9 mouse cellular contexts compared by ENCODE assay signal in the genomic region with DNA sequence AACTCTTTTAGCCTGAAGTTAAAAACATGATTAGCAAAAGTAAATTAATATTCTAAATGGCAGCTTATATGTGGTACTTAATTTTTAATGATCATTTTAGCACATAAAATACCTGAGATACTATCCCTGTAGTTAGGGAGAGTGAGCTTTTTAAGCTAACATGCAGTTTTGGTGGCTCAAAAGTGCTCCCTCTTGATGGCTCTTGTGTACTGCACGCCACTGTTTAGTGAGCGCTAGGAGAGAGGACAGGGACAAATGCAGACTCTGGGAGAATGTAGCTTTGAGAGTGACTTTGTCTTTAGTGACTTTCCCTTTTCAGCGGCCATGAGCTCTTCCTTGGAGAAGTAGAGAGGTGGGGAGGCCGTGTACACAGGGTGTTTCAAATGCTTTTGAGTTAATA.
A peak's percentile ranks its signal among the peaks of the same experiment; 100 is the strongest.
DNase-seq lines count a peak whose midpoint lies in the region; ATAC-seq and TF ChIP-seq lines count a peak whose summit lies in the region.
"Had no signal": no experiment of that assay in that cellular context is flagged by ENCODE, and none has a peak within 500 bp of the region (broad histone marks: within the 10 kb centered on the region; RNA-seq: fewer than 3 reads in every experiment).

No protein-coding gene starts in this region.

- H3K27ac ChIP-seq in cerebellum, adult 2 months (ENCODE audit: insufficient read depth, low read length), result no peak overlapping the region
- H3K27ac ChIP-seq in lung, embryonic 15.5 days, result no peak overlapping the region
- no peak overlapping the region for H3K27ac ChIP-seq in hindbrain, embryonic 16.5 days (ENCODE audit: low read depth, low read length)
- H3K27ac ChIP-seq: embryonic facial prominence, embryonic 13.5 days had no signal

- no peaks in the 10 kb centered on the region for H3K4me1 ChIP-seq in cerebellum, adult 2 months (ENCODE audit: control insufficient read depth, insufficient read depth, low read length)
- no peaks in the 10 kb centered on the region for H3K4me1 ChIP-seq in lung, embryonic 15.5 days
- no peaks in the 10 kb centered on the region for H3K4me1 ChIP-seq in hindbrain, embryonic 16.5 days (ENCODE audit: control insufficient read depth, insufficient read depth, low read depth, low read length)

- WGBS in cerebellum, adult 2 months, result 47% methylated on average over 4 of the region's 4 CpGs
- WGBS in lung, embryonic 15.5 days, result 29% methylated on average over 4 of the region's 4 CpGs
- WGBS in hindbrain, embryonic 16.5 days, result 46% methylated on average over 4 of the region's 4 CpGs

- H3K27me3 ChIP-seq in cerebellum, adult 2 months (ENCODE audit: control insufficient read depth, insufficient read depth, low read length), result no peaks in the 10 kb centered on the region
- H3K27me3 ChIP-seq in lung, embryonic 15.5 days, result no peaks in the 10 kb centered on the region
- no peaks in the 10 kb centered on the region; the same call in 1 of the 2 replicates for H3K27me3 ChIP-seq in hindbrain, embryonic 16.5 days (replicated peaks; ENCODE audit: control insufficient read depth, insufficient read depth, low read length)
- H3K27me3 ChIP-seq: embryonic facial prominence, embryonic 13.5 days had no signal

- no peak for DNase-seq in cerebellum, adult 2 months
- no peak for DNase-seq in cerebellum, adult 9-11 months
- DNase-seq in lung, adult 18-20 months, result no peak
- peak; percentile 72 for DNase-seq in retina, embryonic 14.5 days (ENCODE audit: low spot score)
- DNase-seq in gastrocnemius, postnatal 4 days (ENCODE audit: low spot score in 2 of 2), result no peak
- no peak for DNase-seq in gastrocnemius, adult 8-10 months (ENCODE audit: low spot score in 2 of 2)

- no peaks in the 10 kb centered on the region for H3K36me3 ChIP-seq in lung, embryonic 15.5 days
- H3K36me3 ChIP-seq in hindbrain, embryonic 16.5 days (ENCODE audit: control insufficient read depth, insufficient read depth, low read length), result no peaks in the 10 kb centered on the region
- H3K36me3 ChIP-seq: embryonic facial prominence, embryonic 13.5 days had no signal

- H3K9me3 ChIP-seq in lung, embryonic 15.5 days, result no peaks in the 10 kb centered on the region
- H3K9me3 ChIP-seq in hindbrain, embryonic 16.5 days (ENCODE audit: control insufficient read depth, low read length), result no peaks in the 10 kb centered on the region
- H3K9me3 ChIP-seq: embryonic facial prominence, embryonic 13.5 days had no signal

- ATAC-seq in lung, embryonic 15.5 days (ENCODE audit: borderline replicate concordance, extremely low read depth, low FRiP score, low TSS enrichment), result 0 out of 2 replicates have a peak, but pooled peaks have one; percentile 23
- peak; percentile 71; the same call in 1 of the 2 replicates for ATAC-seq in hindbrain, embryonic 16.5 days

- no peak for TF ChIP-seq POLR2A in cerebellum, adult 2 months (IDR thresholded peaks at IDR 0.05; ENCODE audit: borderline replicate concordance, insufficient read depth, low read length)

- H3K4me3 ChIP-seq in cerebellum, adult 2 months (replicated peaks; ENCODE audit: insufficient read depth, low read depth, low read length), result no peak overlapping the region
- no peak overlapping the region for H3K4me3 ChIP-seq in lung, embryonic 15.5 days
- H3K4me3 ChIP-seq in hindbrain, embryonic 16.5 days (ENCODE audit: low read length), result no peak overlapping the region
- H3K4me3 ChIP-seq: embryonic facial prominence, embryonic 13.5 days had no signal

- H3K4me2 ChIP-seq in lung, embryonic 15.5 days, result no peak overlapping the region
- no peak overlapping the region for H3K4me2 ChIP-seq in hindbrain, embryonic 16.5 days (ENCODE audit: low read length)
- H3K4me2 ChIP-seq: embryonic facial prominence, embryonic 13.5 days had no signal

- no peak overlapping the region for H3K9ac ChIP-seq in lung, embryonic 15.5 days
- no peak overlapping the region for H3K9ac ChIP-seq in hindbrain, embryonic 16.5 days (ENCODE audit: low read depth, low read length)
- H3K9ac ChIP-seq: embryonic facial prominence, embryonic 13.5 days had no signal

- TF ChIP-seq CTCF in cerebellum, adult 2 months (IDR thresholded peaks at IDR 0.05; ENCODE audit: borderline replicate concordance, insufficient read depth, low read depth, low read length), result peak; percentile 53
